Mouse (Mus musculus) bone marrow, adult 2 months (tissue): ENCODE results near the gene Ager.

Experiments
- CTCF ChIP-seq: fragments of 200-500 bp; IDR thresholded peaks from 2 replicates; pipeline ENCODE4 v1.5.1; 2011; ENCODE audit warnings: low read length, control low read depth; ENCODE audit not compliant: control insufficient read depth, insufficient read depth
- POLR2A ChIP-seq: fragments of 200-500 bp; IDR thresholded peaks from 2 replicates; pipeline ENCODE4 v1.6.1; 2011; ENCODE audit warnings: low read depth, mild to moderate bottlenecking, control low read depth, low read length, borderline replicate concordance; ENCODE audit not compliant: control insufficient read depth

DNA sequence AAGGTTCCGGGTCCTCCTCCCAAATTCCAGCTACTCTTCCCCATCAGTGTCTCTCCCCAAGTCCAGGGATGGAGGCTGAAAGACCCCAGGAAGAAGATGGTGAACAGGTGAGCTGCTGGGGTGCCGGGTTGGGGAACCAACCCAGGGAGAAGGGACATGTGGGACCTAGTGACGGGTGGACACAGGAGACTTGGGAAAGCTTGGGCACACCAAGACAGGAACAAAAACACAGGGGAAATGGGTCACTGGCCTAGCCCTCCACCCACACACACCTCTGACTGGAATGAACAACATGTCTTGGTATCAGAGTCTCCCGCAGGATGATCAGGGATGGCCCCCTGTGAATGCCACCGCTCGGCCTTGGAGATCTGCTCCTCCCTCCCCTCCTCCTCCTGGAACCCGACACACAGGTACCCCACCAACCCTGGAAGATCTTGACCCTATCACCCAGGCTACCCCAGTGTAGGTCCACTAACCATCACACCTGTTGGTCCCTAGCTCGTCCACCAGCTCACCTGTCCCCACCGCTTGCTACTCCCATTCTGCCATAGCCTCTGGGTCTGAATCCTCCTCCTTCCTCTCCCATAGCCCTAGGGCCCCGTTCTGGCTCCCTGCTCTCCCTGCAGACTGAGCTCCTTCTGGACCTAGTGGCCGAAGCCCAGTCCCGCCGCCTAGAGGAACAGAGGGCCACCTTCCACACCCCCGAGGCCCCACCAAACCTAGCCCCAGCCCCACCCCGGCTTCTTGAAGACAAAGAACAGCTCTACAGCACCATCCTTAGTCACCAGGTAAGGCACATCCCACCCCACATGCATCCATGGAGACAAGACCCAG, 7.3 kb upstream of the Ager start:
- no peak for TF ChIP-seq CTCF
- 0 out of 2 replicates have a peak, but pooled peaks have one; percentile 8 for TF ChIP-seq POLR2A
